Mouse (Mus musculus): ENCODE results near the gene Cd200r2. TPM values are rescaled to one million over a fixed set of nuclear protein-coding genes. Genes with fewer than 3 reads are reported as not detected.

Gene Cd200r2
- total and polyA plus RNA-seq, 2 experiments = 0.09 TPM; not detected in 1

DNA sequence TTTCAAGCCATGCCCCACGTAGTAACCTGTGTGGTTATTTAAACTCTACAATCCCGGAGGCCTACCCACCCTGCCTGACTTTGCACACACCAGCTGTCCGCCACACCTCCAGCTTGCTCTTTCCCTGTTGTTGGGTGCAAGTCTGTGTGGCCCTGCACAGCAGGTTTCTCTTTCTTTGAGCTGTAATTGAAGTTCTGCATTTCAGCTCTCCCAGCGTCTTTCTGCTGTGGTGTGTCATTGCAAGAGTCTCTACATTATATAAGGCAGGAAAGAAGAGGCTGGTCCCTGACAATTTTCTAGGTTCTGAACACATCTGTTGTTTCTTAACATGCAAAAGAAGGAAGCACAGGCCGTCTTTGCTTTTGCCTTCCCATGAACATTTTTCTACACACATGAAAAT is 9.7 kb downstream of the Cd200r2 start:
- WGBS = 68% methylated on average over 5 of the region's 5 CpGs
- no peaks in the 10 kb centered on the region for H3K79me2 ChIP-seq (ENCODE audit: control insufficient read depth, insufficient read depth, low read length)
- no peak overlapping the region for H3K27ac ChIP-seq (replicated peaks; ENCODE audit: insufficient read depth, low read depth, low read length)
- no peak overlapping the region for H3K9ac ChIP-seq (ENCODE audit: low read depth, low read length)
- H3K27me3 ChIP-seq (ENCODE audit: control insufficient read depth, insufficient read depth, low read length) = no peaks in the 10 kb centered on the region
- no peak overlapping the region for H3K4me3 ChIP-seq (ENCODE audit: insufficient read depth, low read depth, low read length)
- no peaks in the 10 kb centered on the region for H3K36me3 ChIP-seq (ENCODE audit: control insufficient read depth, insufficient read depth, low read length)
- TF ChIP-seq CTCF (IDR thresholded peaks at IDR 0.05; ENCODE audit: low read depth, low read length) = no peak
- TF ChIP-seq POLR2A (IDR thresholded peaks at IDR 0.05; ENCODE audit: extremely low read depth, insufficient read depth, low read length) = no peak
- no peaks in the 10 kb centered on the region for H3K4me1 ChIP-seq (ENCODE audit: control insufficient read depth, insufficient read depth, low read length)
- DNase-seq (ENCODE audit: extremely low read depth, low read depth, low spot score) = no peak

GRCm38 (mm10) chr16:44877595-44877994 is 10.7 kb downstream of the Cd200r2 start:
- no peak for DNase-seq (ENCODE audit: extremely low read depth, low read depth, low spot score)
- Histone ChIP-seq H3K27me3 (ENCODE audit: control insufficient read depth, insufficient read depth, low read length) (no peaks in the 10 kb centered on the region), H3K4me1 (ENCODE audit: control insufficient read depth, insufficient read depth, low read length) (no peaks in the 10 kb centered on the region), H3K4me3 (ENCODE audit: insufficient read depth, low read depth, low read length) (no peak overlapping the region), H3K36me3 (ENCODE audit: control insufficient read depth, insufficient read depth, low read length) (no peaks in the 10 kb centered on the region), H3K27ac (replicated peaks; ENCODE audit: insufficient read depth, low read depth, low read length) (no peak overlapping the region), H3K9ac (ENCODE audit: low read depth, low read length) (no peak overlapping the region), H3K79me2 (ENCODE audit: control insufficient read depth, insufficient read depth, low read length) (no peaks in the 10 kb centered on the region)
- 69% methylated on average over 6 of the region's 6 CpGs for WGBS
- TF ChIP-seq CTCF (IDR thresholded peaks at IDR 0.05; ENCODE audit: low read depth, low read length) (no peak), POLR2A (IDR thresholded peaks at IDR 0.05; ENCODE audit: extremely low read depth, insufficient read depth, low read length) (no peak)

DNA sequence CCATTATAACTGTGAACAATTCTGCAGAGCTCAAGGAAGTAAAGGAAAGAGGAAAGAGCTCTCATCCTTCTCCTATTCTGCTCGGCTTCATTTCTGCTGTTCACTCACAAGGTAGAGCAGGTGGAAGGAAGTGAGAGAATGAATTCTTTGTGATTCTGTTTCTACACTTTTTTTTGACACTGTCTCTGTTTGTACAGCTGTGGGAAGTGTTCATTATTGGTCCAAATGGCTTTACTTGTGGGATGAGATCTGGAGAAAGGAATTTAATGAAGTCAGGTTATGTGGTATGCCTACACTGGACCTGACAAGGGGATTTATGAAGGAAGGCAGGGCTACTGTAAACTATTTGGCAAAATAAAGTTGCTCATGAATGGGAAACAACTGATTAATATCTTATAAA is 23.9 kb downstream of the Cd200r2 start:
- 43% methylated on average over 1 of the region's 1 CpGs for WGBS
- TF ChIP-seq POLR2A (IDR thresholded peaks at IDR 0.05; ENCODE audit: extremely low read depth, insufficient read depth, low read length) (no peak), CTCF (IDR thresholded peaks at IDR 0.05; ENCODE audit: low read depth, low read length) (no peak)
- H3K9ac ChIP-seq (ENCODE audit: low read depth, low read length) = no peak overlapping the region
- H3K27ac ChIP-seq (replicated peaks; ENCODE audit: insufficient read depth, low read depth, low read length) = no peak overlapping the region
- no peak overlapping the region for H3K4me3 ChIP-seq (ENCODE audit: insufficient read depth, low read depth, low read length)
- H3K27me3 ChIP-seq (ENCODE audit: control insufficient read depth, insufficient read depth, low read length) = no peaks in the 10 kb centered on the region
- no peaks in the 10 kb centered on the region for H3K36me3 ChIP-seq (ENCODE audit: control insufficient read depth, insufficient read depth, low read length)
- H3K4me1 ChIP-seq (ENCODE audit: control insufficient read depth, insufficient read depth, low read length) = no peaks in the 10 kb centered on the region
- DNase-seq (ENCODE audit: extremely low read depth, low read depth, low spot score) = no peak
- no peaks in the 10 kb centered on the region for H3K79me2 ChIP-seq (ENCODE audit: control insufficient read depth, insufficient read depth, low read length)

- Histone ChIP-seq H3K9ac (ENCODE audit: low read depth, low read length) (no peak overlapping the region), H3K4me3 (ENCODE audit: insufficient read depth, low read depth, low read length) (no peak overlapping the region), H3K79me2 (ENCODE audit: control insufficient read depth, insufficient read depth, low read length) (no peaks in the 10 kb centered on the region), H3K36me3 (ENCODE audit: control insufficient read depth, insufficient read depth, low read length) (no peaks in the 10 kb centered on the region), H3K27ac (replicated peaks; ENCODE audit: insufficient read depth, low read depth, low read length) (no peak overlapping the region), H3K4me1 (ENCODE audit: control insufficient read depth, insufficient read depth, low read length) (no peaks in the 10 kb centered on the region), H3K27me3 (ENCODE audit: control insufficient read depth, insufficient read depth, low read length) (no peaks in the 10 kb centered on the region)
- 85% methylated on average over 1 of the region's 1 CpGs for WGBS
- DNase-seq (ENCODE audit: extremely low read depth, low read depth, low spot score) = no peak
- TF ChIP-seq POLR2A (IDR thresholded peaks at IDR 0.05; ENCODE audit: extremely low read depth, insufficient read depth, low read length) = no peak
- no peak for TF ChIP-seq CTCF (IDR thresholded peaks at IDR 0.05; ENCODE audit: low read depth, low read length)
These were observed 65.1 kb downstream of the Cd200r2 start for GRCm38 (mm10) chr16:44932016-44932415.

GRCm38 (mm10) chr16:44943468-44943867 is 76.6 kb downstream of the Cd200r2 start, which contains the start of gene Cd200r3:
TSS of gene Cd200r3 (plus strand) at chr16:44943678.
- WGBS = 58% methylated on average over 3 of the region's 3 CpGs
- TF ChIP-seq POLR2A (IDR thresholded peaks at IDR 0.05; ENCODE audit: extremely low read depth, insufficient read depth, low read length) (no peak), CTCF (IDR thresholded peaks at IDR 0.05; ENCODE audit: low read depth, low read length) (no peak)
- Histone ChIP-seq H3K27me3 (ENCODE audit: control insufficient read depth, insufficient read depth, low read length) (no peaks in the 10 kb centered on the region), H3K79me2 (ENCODE audit: control insufficient read depth, insufficient read depth, low read length) (no peaks in the 10 kb centered on the region), H3K4me3 (ENCODE audit: insufficient read depth, low read depth, low read length) (no peak within 1 kb of the TSS), H3K36me3 (ENCODE audit: control insufficient read depth, insufficient read depth, low read length) (no peaks in the 10 kb centered on the region), H3K9ac (ENCODE audit: low read depth, low read length) (no peak within 1 kb of the TSS), H3K27ac (replicated peaks; ENCODE audit: insufficient read depth, low read depth, low read length) (no peak within 1 kb of the TSS), H3K4me1 (ENCODE audit: control insufficient read depth, insufficient read depth, low read length) (no peaks in the 10 kb centered on the region)
- no peak for DNase-seq (ENCODE audit: extremely low read depth, low read depth, low spot score)

- H3K4me1 ChIP-seq (ENCODE audit: control insufficient read depth, insufficient read depth, low read length) = no peaks in the 10 kb centered on the region
- no peak for TF ChIP-seq POLR2A (IDR thresholded peaks at IDR 0.05; ENCODE audit: extremely low read depth, insufficient read depth, low read length)
- no peak for TF ChIP-seq CTCF (IDR thresholded peaks at IDR 0.05; ENCODE audit: low read depth, low read length)
- no peaks in the 10 kb centered on the region for H3K27me3 ChIP-seq (ENCODE audit: control insufficient read depth, insufficient read depth, low read length)
- 73% methylated on average over 4 of the region's 4 CpGs for WGBS
- no peak overlapping the region for H3K9ac ChIP-seq (ENCODE audit: low read depth, low read length)
- no peaks in the 10 kb centered on the region for H3K79me2 ChIP-seq (ENCODE audit: control insufficient read depth, insufficient read depth, low read length)
- H3K4me3 ChIP-seq (ENCODE audit: insufficient read depth, low read depth, low read length) = no peak overlapping the region
- H3K36me3 ChIP-seq (ENCODE audit: control insufficient read depth, insufficient read depth, low read length) = no peaks in the 10 kb centered on the region
- no peak for DNase-seq (ENCODE audit: extremely low read depth, low read depth, low spot score)
- no peak overlapping the region for H3K27ac ChIP-seq (replicated peaks; ENCODE audit: insufficient read depth, low read depth, low read length)
These were observed 84.6 kb downstream of the Cd200r2 start for GRCm38 (mm10) chr16:44951360-44952114.
